Mouse (Mus musculus): ENCODE data around the gene Gpr179. TPM values are rescaled to one million over a fixed set of nuclear protein-coding genes. Genes with fewer than 3 reads are reported as not detected.

Gene Gpr179
- total RNA-seq (2021), result under 1 TPM; 0.05 to 0.06 TPM

DNA sequence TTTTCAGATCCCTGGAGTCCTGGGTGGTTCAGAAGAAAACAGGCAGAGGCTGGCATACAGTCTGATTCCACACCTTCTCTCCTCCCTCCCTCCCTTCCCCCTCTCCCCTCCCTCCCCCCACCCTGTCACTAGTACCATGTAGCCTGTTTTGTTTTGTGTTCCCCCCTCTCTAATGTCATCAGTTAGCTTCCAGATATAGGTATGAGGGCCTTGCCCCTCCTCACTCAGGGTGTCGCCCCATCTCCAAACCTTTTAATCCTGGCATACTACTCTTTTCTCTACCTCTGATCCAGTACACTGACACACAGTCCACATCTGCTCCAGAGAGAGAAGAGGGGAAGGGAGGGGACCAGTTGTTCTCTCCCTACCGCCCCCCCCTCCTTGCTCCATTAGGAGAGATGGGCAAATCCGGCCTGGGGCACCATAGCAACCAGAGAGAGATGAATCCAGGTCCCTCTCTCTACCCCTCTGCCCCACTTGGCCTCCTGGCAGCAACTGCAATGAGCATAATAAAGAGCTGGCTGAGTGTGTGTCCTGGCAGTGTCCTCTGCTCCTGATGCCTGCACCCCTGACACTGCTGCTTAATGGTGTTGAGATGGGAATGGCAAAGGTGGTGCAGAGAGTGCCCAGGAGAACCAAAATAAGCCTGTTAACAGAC is at the start of gene Gpr179:
Gpr179 (minus strand) TSS at position 51 of the 658 bp plus-strand sequence.
- no peak for DNase-seq (ENCODE audit: low spot score)
- intact Hi-C loops (cut with DNase I), result no loop called here

DNA sequence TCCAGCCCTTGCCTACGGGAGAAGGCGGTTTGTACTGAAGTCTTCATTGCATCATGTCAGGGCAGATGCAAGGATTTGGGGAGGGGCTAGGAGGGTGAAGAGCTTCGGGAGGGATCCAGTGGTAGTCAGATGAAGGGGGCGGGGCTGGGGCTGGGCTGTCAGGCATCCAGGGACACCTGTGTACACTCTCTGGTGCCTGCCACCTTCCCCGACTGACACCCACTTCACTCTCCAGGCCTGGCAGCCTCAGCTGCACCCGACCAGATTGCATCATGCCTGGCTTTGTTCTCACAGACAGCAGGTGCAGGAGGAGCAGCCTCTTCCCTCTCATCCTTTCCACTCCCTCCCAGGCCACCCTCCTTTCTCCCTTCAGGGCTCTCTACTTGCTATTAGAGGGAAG is 49.2 kb upstream of the Gpr179 start:
- intact Hi-C loops (cut with DNase I), result no loop called here

DNA sequence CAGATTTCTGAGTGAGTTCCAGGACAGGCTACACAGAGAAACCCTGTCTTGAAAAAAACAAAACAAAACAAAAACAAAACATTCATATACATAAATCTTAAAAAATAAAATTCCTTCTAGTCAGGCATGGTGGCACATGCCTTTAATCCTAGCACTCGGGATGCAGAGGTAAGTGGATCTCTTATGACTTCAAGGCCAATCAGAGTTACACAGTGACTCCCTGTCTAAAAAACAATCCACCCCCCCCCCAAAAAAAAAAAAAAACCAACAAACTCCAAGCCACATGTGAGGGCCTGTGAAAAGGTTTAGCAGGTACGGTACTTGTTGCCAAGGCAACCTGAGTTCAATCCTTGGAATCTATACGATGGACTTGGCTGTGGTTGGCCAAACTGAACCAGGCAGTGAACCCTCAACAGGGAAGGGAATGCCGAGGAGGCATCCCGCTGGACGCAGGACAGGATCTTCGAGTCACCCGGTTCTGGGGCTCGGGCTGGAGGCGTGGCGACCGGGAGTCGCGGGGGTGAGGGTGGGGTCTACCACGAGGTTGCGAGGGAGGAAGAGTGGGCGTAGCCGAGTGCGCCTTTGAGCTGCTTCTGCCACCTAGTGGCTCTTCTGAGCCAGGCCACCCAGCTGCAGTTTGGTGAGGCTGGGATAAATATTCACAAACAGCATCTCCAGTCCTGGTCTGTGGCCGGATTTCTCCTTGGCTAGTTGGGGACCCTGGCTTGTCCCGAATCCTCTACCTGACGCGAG is 48.3 kb upstream of the Gpr179 start:
- DNase-seq (ENCODE audit: low spot score), result peak; percentile 68
- intact Hi-C loops (cut with DNase I), result loop anchor here (1.0 kb wide), 1 partner anchor 43 kb away; no protein-coding TSS in a partner anchor

More for the DNA sequence above, 49.2 kb upstream of the Gpr179 start:
- DNase-seq (ENCODE audit: low spot score), result no peak

DNA sequence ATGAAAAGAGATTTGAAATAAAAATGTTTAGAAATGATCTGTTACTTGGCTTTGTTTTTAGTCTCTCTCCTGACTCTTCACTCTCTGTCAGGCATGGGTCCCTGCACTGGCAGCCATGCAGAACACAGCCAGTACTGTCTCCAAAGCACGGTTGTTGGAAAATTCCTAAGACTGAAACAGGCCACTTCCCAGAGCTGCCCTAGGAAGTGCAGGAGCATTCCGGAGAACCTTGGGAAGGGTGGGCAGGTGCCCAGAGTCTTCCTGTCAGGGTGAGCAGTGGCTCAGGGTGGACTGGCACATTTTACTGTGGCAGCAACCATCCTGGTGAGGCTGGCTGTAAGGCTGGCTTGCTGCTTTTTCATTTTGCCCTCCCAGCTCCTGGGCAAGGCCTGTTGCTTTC is 46.6 kb upstream of the Gpr179 start:
- no peak for DNase-seq (ENCODE audit: low spot score)
- intact Hi-C loops (cut with DNase I), result no loop called here

DNA sequence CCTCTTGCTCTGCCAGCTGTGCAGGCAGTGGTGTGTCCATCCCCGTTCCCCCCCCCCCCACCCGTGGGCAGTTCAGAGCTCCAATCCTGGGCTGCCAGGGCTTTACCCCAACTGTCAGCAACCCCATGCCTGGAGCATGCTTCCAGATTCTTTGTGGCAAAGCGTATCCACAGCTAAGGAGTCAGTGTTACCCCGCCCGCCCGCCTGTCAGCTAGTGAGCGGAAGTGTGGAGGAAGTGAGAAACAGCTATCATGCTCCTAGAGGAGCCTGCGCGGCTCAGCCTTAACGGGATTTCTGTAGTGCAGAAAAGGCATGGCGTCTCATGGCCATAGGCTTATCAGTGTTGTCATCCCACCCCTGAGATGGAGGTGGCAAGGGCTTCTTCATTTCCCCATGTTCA is 42.3 kb upstream of the Gpr179 start:
- intact Hi-C loops (cut with DNase I), result no loop called here
- no peak for DNase-seq (ENCODE audit: low spot score)

DNA sequence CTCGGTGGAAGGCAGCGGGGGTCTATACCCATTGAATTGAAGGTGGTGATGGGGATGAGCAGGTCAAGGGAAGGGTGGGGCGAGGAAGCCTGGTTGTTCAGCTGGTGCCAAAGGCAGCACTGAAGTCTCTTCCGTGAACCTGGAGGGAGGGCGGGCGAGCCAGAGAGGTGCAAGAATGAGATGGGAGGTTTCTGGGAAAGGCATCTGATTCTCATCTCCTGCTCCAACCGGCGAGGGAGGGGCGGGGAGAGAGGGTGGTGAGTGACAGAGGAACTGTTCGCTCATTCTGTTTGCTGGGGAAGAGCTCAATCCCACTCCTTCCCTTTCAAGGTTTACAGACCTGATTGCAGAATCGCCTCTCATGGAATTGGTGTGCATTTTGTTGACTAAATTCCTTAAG is 41.8 kb upstream of the Gpr179 start:
- intact Hi-C loops (cut with DNase I), result no loop called here
- no peak for DNase-seq (ENCODE audit: low spot score)

DNA sequence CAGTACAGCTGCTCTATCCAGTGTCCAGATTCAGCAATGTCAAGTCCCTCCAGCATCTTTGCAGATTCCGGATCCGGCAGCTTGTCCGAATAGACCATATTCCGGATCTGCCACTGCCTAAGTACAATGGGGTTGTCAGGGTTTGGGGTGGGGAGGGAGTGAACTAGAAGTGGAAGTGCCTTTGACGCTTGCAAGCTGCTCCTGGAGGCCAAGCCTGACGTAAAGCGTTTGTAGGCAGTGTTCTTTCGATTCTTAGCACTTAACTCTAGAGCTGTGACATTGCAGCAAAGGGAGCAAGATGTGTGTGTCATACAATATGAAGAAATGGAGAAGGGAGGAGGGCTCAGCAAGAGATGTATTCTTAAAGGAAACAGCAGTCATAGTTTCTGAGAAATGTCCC is 37.2 kb upstream of the Gpr179 start:
- DNase-seq (ENCODE audit: low spot score), result no peak
- intact Hi-C loops (cut with DNase I), result no loop called here

DNA sequence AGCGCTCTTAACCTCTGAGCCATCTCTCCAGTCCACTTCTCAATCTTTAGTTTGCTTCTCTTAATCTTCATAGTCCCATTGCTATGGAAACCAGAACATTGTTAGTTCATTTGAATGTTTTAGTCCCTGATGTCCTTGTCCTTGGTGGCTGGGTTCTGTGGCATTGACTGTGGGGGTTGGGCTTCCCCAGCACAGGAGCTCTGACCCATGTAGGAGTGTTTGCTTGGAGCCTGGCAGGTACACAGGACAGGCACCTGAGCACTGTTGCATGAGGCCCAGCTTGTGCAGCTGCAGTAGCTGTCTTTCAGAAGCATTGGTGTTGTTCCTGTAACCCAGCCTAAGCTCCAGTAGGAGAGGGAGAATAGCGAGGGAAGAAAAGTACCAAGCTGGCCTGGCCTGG is 35.9 kb upstream of the Gpr179 start:
- intact Hi-C loops (cut with DNase I), result no loop called here

DNA sequence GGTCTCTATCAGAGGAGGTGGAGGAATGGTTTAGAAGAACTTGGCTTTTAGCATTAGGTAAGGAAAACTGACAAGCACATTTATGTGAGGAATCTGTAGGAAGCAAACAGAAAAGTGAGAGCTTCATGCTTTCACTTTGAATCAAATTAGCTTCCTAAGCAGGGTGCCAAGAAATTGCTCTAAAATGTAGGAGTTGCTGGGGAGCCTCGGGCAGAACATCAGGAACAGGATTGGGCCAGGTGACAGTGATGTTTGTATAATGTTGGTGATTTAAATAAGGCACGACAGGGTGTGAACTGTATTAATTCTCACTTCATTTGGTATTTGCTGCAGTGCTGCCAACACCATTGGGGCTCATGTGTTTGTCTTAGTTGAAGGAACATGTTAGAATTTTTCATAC is 31.9 kb upstream of the Gpr179 start:
- intact Hi-C loops (cut with DNase I), result no loop called here
- DNase-seq (ENCODE audit: low spot score), result no peak

More for the DNA sequence above, 35.9 kb upstream of the Gpr179 start:
- no peak for DNase-seq (ENCODE audit: low spot score)

DNA sequence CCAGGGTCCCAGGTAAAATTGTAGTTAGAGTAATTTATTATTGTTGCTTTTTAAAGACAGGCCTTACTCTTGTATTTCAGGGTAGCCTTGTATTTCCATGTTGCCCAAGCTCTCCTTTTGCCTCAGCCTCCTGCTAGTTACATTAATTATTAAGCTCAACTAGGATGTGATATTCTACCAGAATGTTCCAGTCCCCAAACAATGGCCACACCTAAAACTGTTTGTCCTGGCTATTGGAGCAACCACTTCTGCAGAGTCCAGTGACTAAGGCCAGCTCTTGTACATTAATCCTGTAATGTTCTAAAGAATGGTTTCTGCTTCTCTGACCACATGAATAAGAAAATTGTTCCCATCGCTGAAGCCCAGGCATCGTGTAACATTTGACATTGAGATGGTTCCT is 31.1 kb upstream of the Gpr179 start:
- DNase-seq (ENCODE audit: low spot score), result no peak
- intact Hi-C loops (cut with DNase I), result no loop called here

DNA sequence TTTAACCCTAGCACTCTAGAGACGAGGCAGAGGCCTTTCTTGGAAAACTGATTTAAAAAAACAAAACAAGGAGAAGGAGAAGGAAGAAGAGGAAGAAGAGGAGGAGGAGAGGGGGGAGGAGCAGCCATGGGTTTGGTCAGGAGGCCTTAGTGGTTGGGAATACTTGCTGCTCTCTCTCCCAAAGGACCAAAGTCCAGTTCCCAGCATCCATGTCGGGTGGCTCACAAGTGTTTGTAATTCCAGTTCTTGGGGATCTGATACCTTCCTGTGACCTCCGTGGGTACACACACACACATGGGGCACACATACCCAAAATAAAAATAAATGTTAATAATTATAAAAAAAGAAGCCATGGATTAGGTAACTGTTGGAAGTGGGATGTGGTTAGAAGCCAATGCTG is 28.2 kb upstream of the Gpr179 start:
- intact Hi-C loops (cut with DNase I), result no loop called here
- DNase-seq (ENCODE audit: low spot score), result no peak

DNA sequence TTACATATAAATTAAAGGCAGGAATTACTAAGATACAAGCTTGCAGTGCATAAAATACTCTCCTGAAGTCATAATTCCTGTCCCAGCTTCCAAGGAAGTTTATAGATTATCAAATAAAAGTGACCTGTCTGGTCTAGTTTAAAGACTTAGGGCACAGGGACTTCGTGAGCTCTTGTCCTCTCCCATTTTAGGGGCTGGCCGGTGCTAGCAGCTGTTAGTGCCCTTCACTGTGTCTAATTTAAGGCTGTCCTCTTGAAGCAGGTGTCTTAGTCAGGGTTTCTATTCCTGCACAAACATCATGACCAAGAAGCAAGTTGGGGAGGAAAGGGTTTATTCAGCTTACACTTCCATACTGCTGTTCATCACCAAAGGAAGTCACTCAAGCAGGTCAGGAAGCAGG is 21.5 kb upstream of the Gpr179 start:
- intact Hi-C loops (cut with DNase I), result no loop called here

DNA sequence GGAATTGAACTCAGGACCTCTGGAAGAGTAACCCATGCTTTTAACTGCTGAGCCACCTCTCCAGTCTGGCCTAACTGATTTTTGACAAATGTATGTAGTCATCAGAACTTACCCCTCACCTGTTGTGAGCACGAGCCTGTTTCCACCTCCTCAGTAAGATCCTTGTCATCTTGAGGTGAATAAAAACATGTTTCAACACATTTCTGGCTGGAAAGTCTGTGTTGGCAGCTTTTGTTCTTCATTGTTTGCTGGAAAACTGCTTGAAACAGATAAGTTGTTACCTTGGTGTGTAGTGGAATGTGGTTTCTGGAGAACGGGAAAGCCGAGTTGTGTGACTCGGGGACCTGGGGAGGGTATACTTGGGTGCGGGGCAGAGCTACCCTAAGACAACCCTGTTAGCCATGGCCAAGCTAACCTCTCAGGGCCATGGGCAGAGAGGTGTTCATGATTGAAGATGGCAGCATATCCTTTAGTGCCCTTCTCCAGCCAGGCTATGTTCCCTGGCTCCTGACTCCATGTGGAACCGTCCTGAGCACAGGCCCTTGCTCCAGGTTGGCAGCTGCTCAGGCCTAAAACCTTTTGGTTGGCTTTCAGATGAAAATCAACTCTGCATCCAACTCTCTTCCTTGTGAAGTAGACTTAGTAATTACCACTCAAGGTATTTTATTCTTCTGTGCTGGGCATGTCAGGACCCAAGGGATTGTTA is 20.4 kb upstream of the Gpr179 start:
- intact Hi-C loops (cut with DNase I), result no loop called here

More for the DNA sequence above, 21.5 kb upstream of the Gpr179 start:
- DNase-seq (ENCODE audit: low spot score), result no peak

DNA sequence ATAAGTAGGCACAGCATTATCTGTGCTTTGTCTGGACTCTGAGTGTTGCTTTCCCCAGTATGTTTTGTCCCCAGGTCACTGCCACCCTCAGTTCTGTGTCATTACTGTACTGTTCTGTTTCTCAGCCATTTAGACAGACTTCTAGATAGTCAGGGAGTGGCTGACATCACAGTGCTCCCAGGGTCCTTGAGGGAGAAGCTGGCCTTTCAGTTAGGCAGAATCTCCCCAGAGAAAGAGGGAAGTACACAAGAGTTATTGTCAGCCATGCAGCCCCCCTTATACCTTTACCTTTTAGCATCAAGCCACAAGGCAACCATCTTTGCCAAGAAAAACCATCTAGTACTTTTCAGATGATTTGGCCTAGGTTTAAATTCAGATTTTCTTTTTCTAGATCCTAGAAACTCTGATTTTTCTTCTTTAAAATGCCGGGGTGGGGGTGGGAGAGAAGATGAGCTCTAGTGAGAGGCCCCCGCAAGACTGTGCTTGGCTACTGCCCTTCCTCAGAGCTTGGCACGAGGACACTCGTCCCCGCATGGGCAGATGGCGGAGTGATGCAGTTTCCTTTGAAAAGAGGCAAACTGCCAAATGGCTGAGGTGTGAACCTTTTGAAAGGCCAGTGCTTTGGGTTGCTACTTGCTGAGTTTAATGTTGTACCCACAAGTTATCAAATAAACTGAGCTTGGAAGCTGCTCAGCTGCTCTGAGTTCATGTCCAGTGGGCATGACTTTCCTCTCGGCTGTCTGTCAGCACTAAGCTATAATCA is 18.6 kb upstream of the Gpr179 start:
- no peak for DNase-seq (ENCODE audit: low spot score)
- intact Hi-C loops (cut with DNase I), result no loop called here

More for the DNA sequence above, 20.4 kb upstream of the Gpr179 start:
- no peak for DNase-seq (ENCODE audit: low spot score)

DNA sequence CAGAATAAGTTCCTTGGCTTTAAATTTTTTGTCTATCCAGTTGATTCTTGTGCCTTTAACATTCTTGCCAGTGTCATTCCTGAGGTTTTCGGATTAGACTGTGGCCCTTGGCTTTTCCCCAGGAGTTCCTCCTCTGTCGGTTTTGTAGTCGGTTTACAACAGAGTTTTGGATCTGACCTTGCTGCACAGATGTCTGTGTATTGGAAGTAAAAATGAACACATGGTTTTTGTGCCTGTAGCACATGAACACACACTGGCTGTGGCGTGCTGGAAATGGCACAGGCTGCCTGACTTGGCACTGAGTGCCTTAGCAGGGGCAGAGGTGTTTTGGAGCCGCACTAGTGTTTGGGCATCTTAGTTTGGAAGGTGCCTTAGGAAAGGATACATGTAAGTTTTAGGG is 16.6 kb upstream of the Gpr179 start:
- DNase-seq (ENCODE audit: low spot score), result no peak
- intact Hi-C loops (cut with DNase I), result no loop called here

DNA sequence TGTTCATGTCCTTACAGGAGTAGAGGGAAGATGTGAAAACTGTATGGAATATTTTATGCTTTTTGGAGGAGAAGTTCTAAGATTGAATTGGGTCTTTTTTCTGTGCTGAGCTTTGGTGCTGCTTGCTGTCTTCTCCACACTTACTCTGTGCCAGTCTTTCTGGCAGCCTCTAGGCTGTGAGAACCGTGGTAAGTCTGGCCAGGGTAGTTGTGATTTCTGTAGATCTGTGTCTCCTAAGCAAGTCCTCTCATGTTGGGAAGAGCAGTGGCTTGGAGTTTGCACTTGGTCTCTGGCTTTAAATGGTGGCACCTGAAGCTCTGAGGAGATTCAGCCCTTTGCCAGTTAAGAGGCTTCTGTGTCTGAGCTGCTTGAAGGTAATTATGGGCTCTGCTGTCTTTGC is 13.7 kb upstream of the Gpr179 start:
- DNase-seq (ENCODE audit: low spot score), result no peak
- intact Hi-C loops (cut with DNase I), result no loop called here

DNA sequence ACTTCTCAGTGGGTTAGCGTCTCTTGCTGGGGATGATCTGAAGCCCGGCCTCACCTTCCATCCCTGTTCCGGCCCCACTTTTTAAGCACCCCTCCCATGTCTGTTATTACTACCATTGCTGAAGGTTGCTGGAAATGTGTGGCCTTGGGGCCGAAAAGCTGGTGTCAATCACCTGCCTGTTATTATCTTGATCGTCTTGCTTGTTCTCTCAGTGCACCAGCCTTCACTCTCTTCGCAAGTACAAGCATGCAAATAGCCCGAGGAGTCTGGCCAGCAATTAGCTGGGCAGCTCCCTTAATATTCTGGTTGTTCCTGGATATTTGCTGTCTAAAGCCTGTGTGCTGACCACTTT is 11.7 kb upstream of the Gpr179 start:
- intact Hi-C loops (cut with DNase I), result no loop called here
- DNase-seq (ENCODE audit: low spot score), result no peak

DNA sequence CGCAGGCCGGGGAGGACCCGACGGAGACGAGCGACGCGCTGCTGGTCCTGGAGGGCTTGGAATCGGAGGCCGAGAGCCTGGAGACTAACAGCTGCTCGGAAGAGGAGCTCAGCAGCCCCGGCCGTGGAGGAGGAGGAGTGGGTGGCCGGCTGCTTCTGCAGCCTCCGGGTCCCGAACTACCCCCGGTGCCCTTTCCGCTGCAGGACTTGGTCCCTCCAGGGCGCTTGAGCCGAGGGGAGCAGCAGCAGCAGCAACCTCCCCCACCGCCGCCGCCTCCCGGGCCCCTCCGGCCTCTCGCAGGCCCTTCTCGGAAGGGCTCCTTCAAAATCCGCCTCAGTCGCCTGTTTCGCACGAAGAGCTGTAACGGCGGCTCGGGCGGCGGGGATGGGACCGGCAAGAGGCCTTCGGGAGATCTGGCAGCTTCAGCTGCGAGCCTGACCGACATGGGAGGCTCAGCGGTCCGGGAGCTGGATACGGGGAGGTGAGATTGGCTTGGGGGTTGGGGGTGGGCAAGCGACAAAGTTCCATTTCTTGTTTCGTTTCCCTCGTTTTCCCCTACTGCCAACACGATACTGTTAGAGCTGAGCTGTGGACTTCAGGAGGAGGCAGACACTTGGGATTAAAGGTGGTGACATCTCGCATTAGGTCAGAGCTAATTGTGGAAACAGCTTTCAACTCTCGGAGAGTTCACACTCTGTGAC is 11.2 kb upstream of the Gpr179 start:
- peak; percentile 4 for DNase-seq (ENCODE audit: low spot score)
- intact Hi-C loops (cut with DNase I), result no loop called here

DNA sequence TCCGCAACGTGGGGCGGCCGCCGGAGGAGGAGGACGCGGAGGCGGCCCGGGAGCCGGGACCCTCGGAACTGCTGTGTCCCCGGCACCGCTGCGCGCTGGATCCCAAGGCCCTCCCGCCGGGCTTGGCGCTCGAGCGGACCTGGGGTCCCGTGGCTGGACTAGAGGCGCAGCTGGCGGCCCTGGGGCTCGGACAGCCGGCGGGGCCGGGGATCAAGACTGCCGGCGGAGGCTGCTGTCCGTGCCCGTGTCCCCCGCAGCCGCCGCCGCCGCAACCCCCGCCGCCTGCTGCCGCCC is 10.7 kb upstream of the Gpr179 start:
- intact Hi-C loops (cut with DNase I), result no loop called here
- no peak for DNase-seq (ENCODE audit: low spot score)

All from heart, postnatal 25 days (tissue).